Mouse (Mus musculus) cerebellum, postnatal 4 days (tissue): ENCODE data around the gene Selenon.

ENCODE experiments used
- DNase-seq, 2 experiments: peaks; one replicate each; pipeline ENCODE4 v3.0.0; 2022; ENCODE audit warnings: low spot score in 2 of 2, mixed read lengths in 1 of 2

The Selenon gene

GRCm38 (mm10) chr4:134551494-134552316, at the start of gene Selenon:
Selenon (minus strand) TSS chr4:134552166.
- peak in 1 of 2 experiments; percentile 65 for DNase-seq

GRCm38 (mm10) chr4:134601404-134601803, 49.4 kb upstream of the Selenon start:
- DNase-seq: no peak

GRCm38 (mm10) chr4:134600777-134601176, 48.8 kb upstream of the Selenon start:
- DNase-seq: no peak

- DNase-seq: no peak
Measured at GRCm38 (mm10) chr4:134600060-134600459, 48.1 kb upstream of the Selenon start.

- DNase-seq: no peak
Measured at GRCm38 (mm10) chr4:134596816-134597692, 45.1 kb upstream of the Selenon start.

GRCm38 (mm10) chr4:134594731-134595439, 42.9 kb upstream of the Selenon start:
- no peak for DNase-seq

GRCm38 (mm10) chr4:134592442-134592841, 40.5 kb upstream of the Selenon start:
- no peak for DNase-seq

GRCm38 (mm10) chr4:134591506-134592061, 39.6 kb upstream of the Selenon start:
- peak; percentile 59 to 90 for DNase-seq

- no peak for DNase-seq
Measured at GRCm38 (mm10) chr4:134590227-134590926, 38.4 kb upstream of the Selenon start.

GRCm38 (mm10) chr4:134589786-134590185, 37.8 kb upstream of the Selenon start:
- DNase-seq: no peak

- no peak for DNase-seq
Measured at GRCm38 (mm10) chr4:134588951-134589350, 37.0 kb upstream of the Selenon start.

GRCm38 (mm10) chr4:134588287-134588686, 36.3 kb upstream of the Selenon start:
- DNase-seq: no peak

GRCm38 (mm10) chr4:134587636-134588197, 35.8 kb upstream of the Selenon start:
- no peak for DNase-seq

- no peak for DNase-seq
Measured at GRCm38 (mm10) chr4:134586631-134587030, 34.7 kb upstream of the Selenon start.

- no peak for DNase-seq
Measured at GRCm38 (mm10) chr4:134586126-134586525, 34.2 kb upstream of the Selenon start.

GRCm38 (mm10) chr4:134583513-134583912, 31.5 kb upstream of the Selenon start:
- DNase-seq: no peak

- DNase-seq: no peak
Measured at GRCm38 (mm10) chr4:134581365-134581764, 29.4 kb upstream of the Selenon start.

- DNase-seq: peak in 1 of 2 experiments; percentile 68
Measured at GRCm38 (mm10) chr4:134580351-134581148, 28.6 kb upstream of the Selenon start.

- no peak for DNase-seq
Measured at GRCm38 (mm10) chr4:134579620-134580019, 27.7 kb upstream of the Selenon start.

- DNase-seq: no peak
Measured at GRCm38 (mm10) chr4:134579212-134579611, 27.2 kb upstream of the Selenon start.
